Mouse (Mus musculus) ES-Bruce4 (cell line): ENCODE measurements at regions not wholly inside any gene's neighbourhood (a gene's known extent, or its start where the extent isn't known, plus 50 kb on each side); places are given as distances from the start of the nearest gene placed in this dataset.

Experiments used
- CTCF ChIP-seq: IDR thresholded peaks from one replicate; pipeline ENCODE4 v1.8.1; 2011; ENCODE audit warnings: low read depth, low read length
- POLR2A ChIP-seq: IDR thresholded peaks from one replicate; pipeline ENCODE4 v1.8.1; 2011; ENCODE audit warnings: low read length; ENCODE audit not compliant: insufficient read depth

GRCm38 (mm10) chr8:34691776-34692175, 580.2 kb upstream of the Gm10131 start:
- TF ChIP-seq POLR2A = no peak
- no peak for TF ChIP-seq CTCF
